Mouse (Mus musculus) ovary, adult 18-20 months (tissue): ENCODE results near the gene Ipo5.

ENCODE experiments used
- DNase-seq: peaks from one replicate; pipeline ENCODE4 v3.0.0; 2022; ENCODE audit warnings: low spot score, mixed read lengths

The Ipo5 gene

DNA sequence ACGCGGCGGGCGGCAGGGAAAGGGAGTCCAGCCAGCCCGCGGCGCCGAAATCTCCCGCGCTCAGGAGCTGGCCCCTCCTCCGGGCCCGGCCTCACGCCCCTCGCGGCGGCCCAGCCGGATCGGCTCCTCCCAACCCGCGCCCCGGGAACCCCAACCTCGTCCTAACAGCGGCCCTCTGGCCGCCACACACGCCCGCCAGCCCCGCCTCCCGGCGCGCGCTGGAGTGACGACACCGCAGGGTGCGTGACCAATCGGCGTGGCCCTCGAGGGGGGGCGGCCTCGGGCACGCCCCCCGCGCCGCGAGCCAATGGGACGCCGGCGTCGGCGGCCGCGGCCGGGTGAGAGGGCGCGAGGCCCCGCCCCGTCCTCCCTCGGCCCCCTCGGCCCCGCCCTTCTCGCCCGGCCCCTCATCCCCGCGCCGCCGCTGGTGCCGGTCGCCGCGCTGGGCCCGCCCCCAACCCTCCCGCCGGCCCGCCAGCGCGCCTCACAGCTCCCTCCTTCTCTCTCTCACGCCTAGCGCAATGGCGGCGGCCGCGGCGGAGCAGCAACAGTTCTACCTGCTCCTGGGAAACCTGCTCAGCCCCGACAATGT lies at the start of gene Ipo5:
Gene Ipo5, plus strand, starts transcription at position 492 of the 592 bp plus-strand sequence.
- peak; percentile 95 for DNase-seq

- DNase-seq, result no peak
These were observed 47.8 kb upstream of the Ipo5 start for GRCm38 (mm10) chr14:120863205-120863604.

GRCm38 (mm10) chr14:120864896-120865295 lies 46.1 kb upstream of the Ipo5 start:
- DNase-seq, result no peak

DNA sequence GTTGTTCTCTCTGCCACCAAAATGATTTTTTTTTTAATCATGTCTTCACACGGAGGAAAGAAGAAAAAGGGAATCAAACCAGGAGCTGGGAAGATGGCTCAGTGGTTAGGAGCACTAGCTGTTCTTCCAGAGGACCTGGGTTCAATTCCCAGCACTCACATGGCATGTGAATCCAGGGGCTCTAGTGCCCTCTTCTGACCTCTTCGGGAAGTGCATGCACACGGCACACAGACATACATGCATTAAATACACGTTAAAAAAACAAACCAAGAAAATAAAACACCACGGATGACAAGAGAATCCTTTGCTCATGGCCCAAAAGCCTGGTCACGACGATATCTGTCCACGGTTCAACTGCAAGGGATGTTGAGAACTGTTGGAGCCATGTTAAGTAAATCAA lies 44.5 kb upstream of the Ipo5 start:
- DNase-seq, result no peak

DNA sequence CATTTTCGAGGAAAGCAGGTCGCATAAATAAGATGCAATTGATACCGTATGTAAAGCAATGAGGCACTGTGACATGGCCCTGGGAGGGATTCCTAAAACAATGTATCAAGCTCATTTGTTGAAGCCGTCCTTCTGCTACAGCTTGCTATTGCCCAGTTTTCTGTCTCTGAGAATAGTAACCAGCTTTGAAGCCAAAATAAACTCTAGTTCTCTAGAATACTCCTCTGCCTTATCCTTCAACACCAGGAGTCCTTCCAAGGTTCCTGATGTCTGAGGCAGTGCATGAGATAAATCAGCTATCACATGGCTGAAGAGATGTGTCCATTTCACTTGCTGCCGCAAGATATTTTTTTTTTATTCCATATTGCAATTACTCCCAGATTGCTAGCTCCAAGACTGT lies 43.9 kb upstream of the Ipo5 start:
- no peak for DNase-seq

- no peak for DNase-seq
These were observed 42.5 kb upstream of the Ipo5 start for GRCm38 (mm10) chr14:120868494-120868893.

GRCm38 (mm10) chr14:120870736-120871135 lies 40.3 kb upstream of the Ipo5 start:
- no peak for DNase-seq

DNA sequence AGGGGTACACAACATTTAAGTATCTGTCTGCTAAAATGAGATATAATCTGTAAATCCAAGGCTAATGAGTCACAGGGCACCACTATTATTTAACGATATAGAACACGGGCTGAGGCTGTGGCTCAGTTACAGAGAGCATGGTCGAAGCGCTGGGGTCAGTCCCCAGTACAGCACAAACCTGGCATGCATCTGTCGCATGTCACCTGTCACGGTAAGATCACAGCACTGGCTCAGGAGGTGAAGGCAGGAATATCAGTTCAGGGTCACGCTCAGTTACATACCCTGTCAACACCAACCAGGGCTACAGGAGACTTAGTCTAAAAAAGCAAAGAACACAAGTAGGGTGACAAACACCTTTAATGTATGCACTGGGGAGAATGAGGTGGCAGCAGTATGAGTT lies 36.6 kb upstream of the Ipo5 start:
- DNase-seq, result no peak

DNA sequence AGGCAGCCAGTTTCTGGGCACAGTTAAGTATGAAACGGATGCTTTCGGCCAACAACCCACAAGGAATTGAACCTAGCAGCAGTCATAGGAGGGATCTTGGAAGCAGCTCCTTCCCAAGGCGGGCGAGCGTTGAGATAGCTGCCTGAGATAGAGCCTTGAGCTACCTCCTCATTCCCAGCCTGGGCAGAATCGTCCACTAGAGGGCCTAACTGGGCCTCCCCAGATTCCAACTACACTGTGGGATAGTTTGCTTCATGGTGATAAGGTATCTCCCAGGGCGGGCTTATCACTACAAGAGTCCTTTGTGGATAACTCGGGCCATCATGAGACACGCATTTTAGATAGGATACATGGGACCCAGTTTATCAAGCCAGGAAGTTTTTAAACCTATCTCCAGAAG lies 35.9 kb upstream of the Ipo5 start:
- peak; percentile 5 for DNase-seq

- DNase-seq, result no peak
These were observed 35.1 kb upstream of the Ipo5 start for GRCm38 (mm10) chr14:120875811-120876388.

- no peak for DNase-seq
These were observed 33.9 kb upstream of the Ipo5 start for GRCm38 (mm10) chr14:120877147-120877546.

GRCm38 (mm10) chr14:120879026-120879425 lies 32.0 kb upstream of the Ipo5 start:
- DNase-seq, result no peak

DNA sequence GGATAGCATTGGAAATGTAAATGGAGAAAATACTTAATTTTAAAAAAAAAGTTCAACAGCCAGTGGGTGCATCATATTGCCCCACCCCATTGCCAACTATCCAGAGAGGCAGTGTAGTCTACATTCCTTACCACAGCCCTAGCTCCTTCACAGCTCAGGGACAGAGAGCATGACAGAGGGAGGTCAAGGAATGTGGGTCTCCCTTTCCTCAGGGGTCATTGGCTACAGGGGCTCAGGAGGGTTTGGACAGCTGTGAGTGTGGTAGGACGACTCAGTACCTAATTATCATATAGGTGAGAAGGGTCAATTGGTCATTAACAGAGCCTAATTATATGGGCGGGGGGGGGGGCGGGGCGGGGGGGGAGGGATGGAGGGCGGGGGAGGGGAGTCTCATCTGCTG lies 30.4 kb upstream of the Ipo5 start:
- DNase-seq, result no peak

DNA sequence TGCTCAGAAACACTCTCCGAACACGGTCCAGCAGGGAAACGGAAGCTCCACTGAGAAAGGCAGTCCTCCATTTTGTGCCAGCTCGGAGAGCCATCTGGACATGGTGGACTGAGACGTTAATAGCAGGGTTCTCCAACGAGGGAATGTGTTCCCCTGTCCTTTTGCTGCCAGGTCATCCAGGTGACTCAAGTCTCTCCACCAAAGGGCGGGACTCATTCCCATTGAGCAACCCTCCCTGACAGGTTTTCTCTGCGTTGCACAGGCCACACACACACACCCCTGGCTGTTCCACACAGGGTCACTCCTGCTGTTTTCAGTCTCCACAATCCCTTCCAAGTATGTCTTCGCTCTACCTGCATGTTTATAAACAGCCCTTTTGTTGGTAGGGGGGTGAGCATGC lies 30.0 kb upstream of the Ipo5 start:
- no peak for DNase-seq

DNA sequence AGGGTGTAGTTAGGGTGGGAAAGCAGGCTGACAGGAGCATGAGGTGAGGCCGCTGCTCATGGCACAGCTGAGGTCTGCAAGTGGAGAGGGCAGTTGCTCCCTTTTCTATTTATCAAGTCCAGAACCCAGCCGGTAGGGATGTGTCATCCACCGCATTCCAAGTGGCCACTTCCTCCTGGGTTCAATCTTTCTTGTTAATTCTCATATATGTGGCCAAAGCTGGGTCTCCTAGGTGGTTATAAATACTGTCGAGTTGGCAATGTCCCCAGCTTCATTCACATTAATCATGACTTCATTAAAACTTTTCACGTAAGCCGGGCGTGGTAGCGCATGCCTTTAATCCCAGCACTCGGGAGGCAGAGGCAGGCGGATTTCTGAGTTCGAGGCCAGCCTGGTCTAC lies 22.3 kb upstream of the Ipo5 start:
- no peak for DNase-seq

GRCm38 (mm10) chr14:120892369-120892768 lies 18.7 kb upstream of the Ipo5 start:
- no peak for DNase-seq

- DNase-seq, result no peak
These were observed 14.4 kb upstream of the Ipo5 start for GRCm38 (mm10) chr14:120896613-120897012.

DNA sequence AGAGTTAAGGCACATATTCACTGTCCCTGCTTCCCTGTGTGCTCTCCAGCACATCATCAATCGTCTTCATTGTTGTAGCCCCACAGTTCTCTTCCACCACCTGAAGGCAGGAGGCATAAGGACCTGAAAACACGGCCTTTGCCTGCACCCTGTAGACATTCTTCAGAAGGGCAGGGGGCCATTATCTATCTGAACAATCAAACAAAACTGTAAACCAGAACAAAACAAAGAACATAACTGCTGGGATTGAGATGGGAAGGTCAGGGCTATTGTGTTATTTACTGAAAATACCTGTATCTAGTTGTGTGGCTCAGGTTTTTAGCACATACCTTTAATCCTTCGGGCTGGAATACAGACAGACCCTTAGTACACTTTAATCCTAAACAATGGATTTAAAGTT lies 12.1 kb upstream of the Ipo5 start:
- DNase-seq, result no peak

GRCm38 (mm10) chr14:120909396-120909795 lies 1.6 kb upstream of the Ipo5 start:
- peak; percentile 3 for DNase-seq

DNA sequence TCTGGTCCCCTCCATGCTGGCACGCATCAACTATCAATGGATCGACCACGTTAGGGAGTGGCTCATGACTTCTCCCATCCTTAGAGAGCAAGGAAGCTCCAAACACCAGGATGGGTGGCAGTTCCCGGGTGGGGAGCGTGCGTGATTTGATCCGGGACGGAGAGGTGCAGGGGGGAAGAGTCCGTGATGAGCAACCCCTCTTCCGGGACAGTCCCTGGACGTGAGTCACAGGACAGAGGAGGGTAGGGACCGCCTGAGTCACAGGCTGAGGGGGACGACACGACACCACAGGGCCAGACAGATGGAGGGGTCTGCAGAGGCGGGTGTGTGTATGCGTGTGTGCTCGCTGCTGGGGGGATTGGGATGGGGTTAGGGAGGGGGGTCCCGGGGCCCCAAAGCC lies 704 bp upstream of the Ipo5 start:
- peak; percentile 10 for DNase-seq

GRCm38 (mm10) chr14:120911388-120911901 lies 421 bp downstream of the Ipo5 start:
- DNase-seq, result peak; percentile 14

DNA sequence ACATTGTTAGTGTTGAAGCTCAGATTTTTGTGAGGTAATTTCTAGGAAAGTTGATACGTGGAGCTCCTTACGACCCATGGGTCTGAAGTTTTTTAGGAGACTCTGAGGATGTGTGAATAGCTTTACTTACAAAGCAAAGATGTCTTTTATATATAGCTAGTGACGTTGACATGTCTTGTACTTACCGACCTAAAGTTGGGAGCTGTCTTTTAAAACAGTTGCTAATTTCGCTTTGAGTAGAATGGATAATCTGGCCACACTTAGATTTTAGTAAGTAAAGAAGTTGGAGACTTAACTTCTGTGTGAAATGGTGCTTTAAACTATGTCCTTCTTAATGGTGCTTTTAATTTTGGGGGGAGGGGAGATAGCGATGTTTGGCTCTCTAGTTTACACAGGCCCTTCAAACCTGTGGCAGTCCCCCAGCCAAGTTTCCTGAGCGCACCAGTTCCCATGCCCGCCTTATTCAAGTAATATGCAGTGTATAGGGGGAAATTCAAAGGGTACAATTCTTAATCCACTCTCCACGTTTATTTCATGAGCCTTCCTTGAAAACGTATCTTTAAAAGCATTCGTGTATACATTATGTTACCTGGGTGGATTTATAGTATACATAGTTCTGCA lies 1.2 kb downstream of the Ipo5 start:
- no peak for DNase-seq

- no peak for DNase-seq
These were observed 1.9 kb downstream of the Ipo5 start for GRCm38 (mm10) chr14:120912916-120913315.

DNA sequence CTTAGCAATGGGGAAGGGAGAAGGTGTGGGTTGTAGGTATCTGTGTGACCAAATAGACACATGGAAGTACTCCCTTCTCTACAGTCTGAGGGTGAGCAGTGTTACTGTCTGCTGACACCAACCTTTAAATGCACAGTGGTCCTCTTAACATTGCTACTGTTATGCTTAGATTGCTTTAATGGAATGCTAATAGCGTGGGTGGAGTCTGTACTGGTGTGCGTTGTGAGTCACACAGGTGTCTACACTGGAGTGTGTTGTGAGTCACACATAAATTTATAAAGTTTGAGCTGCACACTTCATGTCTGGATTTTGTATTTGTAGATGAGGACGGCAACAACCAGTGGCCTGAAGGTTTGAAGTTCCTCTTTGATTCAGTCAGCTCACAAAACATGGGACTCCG lies 10.8 kb downstream of the Ipo5 start:
- no peak for DNase-seq
